Mouse (Mus musculus): ENCODE measurements around the gene Srp9.
"Not testable (repeated sequence)": the region's sequence is repeated elsewhere in the genome, so short reads cannot be mapped to it uniquely, and the experiment has no call there.

Gene Srp9

GRCm38 (mm10) chr1:182142725-182143124 is 18.2 kb downstream of the Srp9 start:
- DNase-seq (ENCODE audit: extremely low spot score, low read depth, low spot score) = no peak

- no peak for DNase-seq (ENCODE audit: extremely low spot score, low read depth, low spot score)
Measured at GRCm38 (mm10) chr1:182143288-182143687, 18.8 kb downstream of the Srp9 start.

GRCm38 (mm10) chr1:182145546-182145945 is 21.0 kb downstream of the Srp9 start:
- DNase-seq (ENCODE audit: extremely low spot score, low read depth, low spot score) = peak; percentile 49

- no peak for DNase-seq (ENCODE audit: extremely low spot score, low read depth, low spot score)
Measured at GRCm38 (mm10) chr1:182148864-182149514, 24.5 kb downstream of the Srp9 start.

GRCm38 (mm10) chr1:182149966-182150365 is 25.4 kb downstream of the Srp9 start:
- DNase-seq (ENCODE audit: extremely low spot score, low read depth, low spot score) = no peak

- no peak for DNase-seq (ENCODE audit: extremely low spot score, low read depth, low spot score)
Measured at GRCm38 (mm10) chr1:182157734-182158133, 33.2 kb downstream of the Srp9 start.

- DNase-seq (ENCODE audit: extremely low spot score, low read depth, low spot score) = no peak
Measured at GRCm38 (mm10) chr1:182159575-182159974, 35.0 kb downstream of the Srp9 start.

GRCm38 (mm10) chr1:182162951-182163350 is 38.4 kb downstream of the Srp9 start:
- no peak for DNase-seq (ENCODE audit: extremely low spot score, low read depth, low spot score)

- DNase-seq (ENCODE audit: extremely low spot score, low read depth, low spot score) = no peak
Measured at GRCm38 (mm10) chr1:182164386-182164785, 39.8 kb downstream of the Srp9 start, which contains the start of gene Vmn1r1. TSS of gene Vmn1r1 (minus strand) at chr1:182164486.

GRCm38 (mm10) chr1:182170206-182170605 is 45.7 kb downstream of the Srp9 start:
- not testable (repeated sequence) for DNase-seq (ENCODE audit: extremely low spot score, low read depth, low spot score)

- not testable (repeated sequence) for DNase-seq (ENCODE audit: extremely low spot score, low read depth, low spot score)
Measured at GRCm38 (mm10) chr1:182176985-182177384, 52.4 kb downstream of the Srp9 start.

- no peak for DNase-seq (ENCODE audit: extremely low spot score, low read depth, low spot score)
Measured at GRCm38 (mm10) chr1:182181456-182182305, 57.1 kb downstream of the Srp9 start.
